Mouse (Mus musculus) kidney, embryonic 16.5 days (tissue): ENCODE results near the gene Oxct2b. TPM values are rescaled to one million over a fixed set of nuclear protein-coding genes. Genes with fewer than 3 reads are reported as not detected.
"Not testable (repeated sequence)": the region's sequence is repeated elsewhere in the genome, so short reads cannot be mapped to it uniquely, and the experiment has no call there.

ENCODE experiments used
- ATAC-seq: fragments of 200-750 bp; cut with Nextera tagmentation; 2 replicates; pipeline ENCODE4 v1.8.0; 2017; ENCODE audit warnings: moderate TSS enrichment; ENCODE audit not compliant: low FRiP score, low TSS enrichment
- H3K27ac ChIP-seq: fragments of 300-500 bp; sonication (generic); 2 replicates; pipeline ENCODE4 v1.5.1; 2014; ENCODE audit warnings: low read length
- H3K27me3 ChIP-seq: fragments of 300-500 bp; sonication (generic); 2 replicates; pipeline ENCODE4 v1.6.1; 2014; ENCODE audit warnings: low read length, control low read depth, mixed read lengths; ENCODE audit not compliant: insufficient read depth
- H3K36me3 ChIP-seq: fragments of 300-500 bp; sonication (generic); 2 replicates; pipeline ENCODE4 v1.6.1; 2014; ENCODE audit warnings: low read length, control low read depth, mixed read lengths; ENCODE audit not compliant: insufficient read depth
- H3K4me1 ChIP-seq: fragments of 300-500 bp; sonication (generic); 2 replicates; pipeline ENCODE4 v1.6.1; 2014; ENCODE audit warnings: low read length, control low read depth, mixed read lengths; ENCODE audit not compliant: insufficient read depth
- H3K4me2 ChIP-seq: fragments of 300-500 bp; sonication (generic); replicated peaks from 2 replicates; pipeline ENCODE4 v1.6.1; 2014; ENCODE audit warnings: low read depth, low read length
- H3K4me3 ChIP-seq: fragments of 300-500 bp; sonication (generic); 2 replicates; pipeline ENCODE4 v1.5.1; 2014; ENCODE audit warnings: mild to moderate bottlenecking, low read length
- H3K9ac ChIP-seq: fragments of 300-500 bp; sonication (generic); replicated peaks from 2 replicates; pipeline ENCODE4 v1.6.1; 2014; ENCODE audit warnings: low read length
- H3K9me3 ChIP-seq: fragments of 300-500 bp; sonication (generic); 2 replicates; pipeline ENCODE4 v1.6.1; 2016; ENCODE audit warnings: low read length, control low read depth
- WGBS: fragments of 180-500 bp; shearing (Covaris S2); extraction: QIAGEN DNeasy Blood & Tissue Kit; methylation state at CpG from one replicate; pipeline ENCODE4 v1.1.7; 2014; 5-methylcytosine and 5-hydroxymethylcytosine counted together
- polyA plus RNA-seq: library from polyadenylated mRNA; unstranded; fragments of >200 nt; fragmentation: Nextera tagmentation; extraction: Ambion mirVana; gene quantifications from 2 replicates; pipeline ENCODE4 v1.2.1, GENCODE M21; 2015

Oxct2b gene
- polyA plus RNA-seq, 1 experiment from 2014 or later: not detected

- H3K4me3 ChIP-seq: no peak overlapping the region
- no peak for ATAC-seq
- 81% methylated on average over 4 of the region's 4 CpGs for WGBS
- no peak overlapping the region for H3K9ac ChIP-seq
- H3K27me3 ChIP-seq: no peaks in the 10 kb centered on the region
- no peaks in the 10 kb centered on the region for H3K36me3 ChIP-seq
- H3K9me3 ChIP-seq: no peaks in the 10 kb centered on the region
- H3K4me2 ChIP-seq: no peak overlapping the region
- no peaks in the 10 kb centered on the region for H3K4me1 ChIP-seq
- no peak overlapping the region for H3K27ac ChIP-seq
Observed at GRCm38 (mm10) chr4:123086381-123086780, 29.7 kb upstream of the Oxct2b start.

- Histone ChIP-seq H3K36me3 (no peaks in the 10 kb centered on the region), H3K4me3 (no peak overlapping the region), H3K9me3 (no peaks in the 10 kb centered on the region), H3K4me2 (no peak overlapping the region), H3K9ac (no peak overlapping the region), H3K27me3 (no peaks in the 10 kb centered on the region), H3K27ac (no peak overlapping the region), H3K4me1 (no peaks in the 10 kb centered on the region)
- no peak for ATAC-seq
- WGBS: 64% methylated on average over 5 of the region's 5 CpGs
Observed at GRCm38 (mm10) chr4:123092621-123093020, 23.4 kb upstream of the Oxct2b start.

- no peak overlapping the region for H3K9ac ChIP-seq
- no peaks in the 10 kb centered on the region for H3K9me3 ChIP-seq
- H3K27ac ChIP-seq: 0 out of 2 replicates have a peak overlapping the region, but pooled peaks have one; percentile 12
- H3K36me3 ChIP-seq: no peaks in the 10 kb centered on the region
- H3K4me3 ChIP-seq: peak overlapping the region; percentile 13; the same call in 1 of the 2 replicates
- no peaks in the 10 kb centered on the region for H3K4me1 ChIP-seq
- H3K4me2 ChIP-seq: peak overlapping the region; percentile 31
- ATAC-seq: peak; percentile 76
- no peaks in the 10 kb centered on the region for H3K27me3 ChIP-seq
- WGBS: 44% methylated on average over 17 of the region's 17 CpGs
Observed at GRCm38 (mm10) chr4:123093064-123093776, 22.8 kb upstream of the Oxct2b start.

GRCm38 (mm10) chr4:123093869-123094268 is 22.2 kb upstream of the Oxct2b start:
- Histone ChIP-seq H3K27ac (no peak overlapping the region), H3K27me3 (no peaks in the 10 kb centered on the region), H3K9me3 (no peaks in the 10 kb centered on the region), H3K4me3 (no peak overlapping the region), H3K4me1 (no peaks in the 10 kb centered on the region), H3K36me3 (no peaks in the 10 kb centered on the region), H3K9ac (no peak overlapping the region), H3K4me2 (no peak overlapping the region)
- no peak for ATAC-seq
- 60% methylated on average over 9 of the region's 9 CpGs for WGBS

GRCm38 (mm10) chr4:123104651-123105450 is 11.2 kb upstream of the Oxct2b start, which contains the start of gene Bmp8b:
Bmp8b (plus strand) TSS chr4:123105165.
- 6% methylated on average over 75 of the region's 75 CpGs for WGBS
- peak within 1 kb of the TSS; percentile 48 for H3K4me2 ChIP-seq
- H3K4me1 ChIP-seq: peaks cover 8% of the 10 kb centered on the region
- no peak within 1 kb of the TSS for H3K27ac ChIP-seq
- no peaks in the 10 kb centered on the region for H3K9me3 ChIP-seq
- peaks cover 36% of the 10 kb centered on the region for H3K27me3 ChIP-seq
- peak; percentile 52 for ATAC-seq
- 0 out of 2 replicates have a peak within 1 kb of the TSS, but pooled peaks have one; percentile 25 for H3K9ac ChIP-seq
- no peaks in the 10 kb centered on the region for H3K36me3 ChIP-seq
- H3K4me3 ChIP-seq: peak within 1 kb of the TSS; percentile 41

GRCm38 (mm10) chr4:123105451-123105790 is 10.6 kb upstream of the Oxct2b start:
- Histone ChIP-seq H3K9me3 (no peaks in the 10 kb centered on the region), H3K9ac (no peak overlapping the region), H3K36me3 (no peaks in the 10 kb centered on the region), H3K27me3 (peaks cover 36% of the 10 kb centered on the region), H3K4me1 (peaks cover 8% of the 10 kb centered on the region), H3K4me2 (peak overlapping the region; percentile 48), H3K27ac (no peak overlapping the region), H3K4me3 (peak overlapping the region; percentile 41)
- peak; percentile 67 for ATAC-seq
- 23% methylated on average over 24 of the region's 24 CpGs for WGBS

GRCm38 (mm10) chr4:123105929-123106328 is 10.1 kb upstream of the Oxct2b start:
- not testable (repeated sequence) for H3K9ac ChIP-seq, H3K27ac ChIP-seq, H3K9me3 ChIP-seq, ATAC-seq, H3K4me2 ChIP-seq, H3K36me3 ChIP-seq, H3K4me1 ChIP-seq, H3K4me3 ChIP-seq
- WGBS: 90% methylated on average over 7 of the region's 7 CpGs
- H3K27me3 ChIP-seq: peaks cover 36% of the 10 kb centered on the region

- no peak overlapping the region for H3K9ac ChIP-seq
- H3K27ac ChIP-seq: no peak overlapping the region
- 75% methylated on average over 2 of the region's 2 CpGs for WGBS
- H3K36me3 ChIP-seq: no peaks in the 10 kb centered on the region
- H3K27me3 ChIP-seq: peaks cover 36% of the 10 kb centered on the region
- H3K9me3 ChIP-seq: no peaks in the 10 kb centered on the region
- ATAC-seq: no peak
- no peak overlapping the region for H3K4me2 ChIP-seq
- no peak overlapping the region for H3K4me3 ChIP-seq
- H3K4me1 ChIP-seq: peaks cover 8% of the 10 kb centered on the region
Observed at GRCm38 (mm10) chr4:123106864-123107263, 9.2 kb upstream of the Oxct2b start.

GRCm38 (mm10) chr4:123108056-123108455 is 8.0 kb upstream of the Oxct2b start:
- no peak overlapping the region for H3K27ac ChIP-seq
- WGBS: 87% methylated on average over 5 of the region's 5 CpGs
- peaks cover 34% of the 10 kb centered on the region for H3K27me3 ChIP-seq
- ATAC-seq: no peak
- no peaks in the 10 kb centered on the region for H3K36me3 ChIP-seq
- no peak overlapping the region for H3K9ac ChIP-seq
- no peak overlapping the region for H3K4me2 ChIP-seq
- peaks cover 8% of the 10 kb centered on the region for H3K4me1 ChIP-seq
- H3K4me3 ChIP-seq: no peak overlapping the region
- no peaks in the 10 kb centered on the region for H3K9me3 ChIP-seq

GRCm38 (mm10) chr4:123110751-123111150 is 5.3 kb upstream of the Oxct2b start:
- Histone ChIP-seq H3K27ac (no peak overlapping the region), H3K27me3 (peaks cover 9% of the 10 kb centered on the region), H3K9me3 (no peaks in the 10 kb centered on the region), H3K4me3 (no peak overlapping the region), H3K4me2 (no peak overlapping the region), H3K36me3 (no peaks in the 10 kb centered on the region), H3K9ac (no peak overlapping the region), H3K4me1 (no peaks in the 10 kb centered on the region)
- ATAC-seq: no peak
- WGBS: 87% methylated on average over 4 of the region's 4 CpGs
